Mouse (Mus musculus) v-Abl transformed pro-B cells (cell line): Measurements from ENCODE around the gene Gm7982.
"Not testable (repeated sequence)": the region's sequence is repeated elsewhere in the genome, so short reads cannot be mapped to it uniquely, and the experiment has no call there.

Experiments used
- in situ Hi-C, 2 experiments: fragments of 400-800 bp; cut with MboI; formaldehyde crosslinking; loops; one replicate each; pipeline ENCODE4 v1.15.1; 2025; ENCODE audit not compliant: unreplicated experiment in 2 of 2

The Gm7982 gene

GRCm38 (mm10) chr5:95741714-95742113 is at the start of gene Gm7982:
TSS of gene Gm7982 (plus strand) at chr5:95742014.
- in situ Hi-C loops = not testable (repeated sequence)

DNA sequence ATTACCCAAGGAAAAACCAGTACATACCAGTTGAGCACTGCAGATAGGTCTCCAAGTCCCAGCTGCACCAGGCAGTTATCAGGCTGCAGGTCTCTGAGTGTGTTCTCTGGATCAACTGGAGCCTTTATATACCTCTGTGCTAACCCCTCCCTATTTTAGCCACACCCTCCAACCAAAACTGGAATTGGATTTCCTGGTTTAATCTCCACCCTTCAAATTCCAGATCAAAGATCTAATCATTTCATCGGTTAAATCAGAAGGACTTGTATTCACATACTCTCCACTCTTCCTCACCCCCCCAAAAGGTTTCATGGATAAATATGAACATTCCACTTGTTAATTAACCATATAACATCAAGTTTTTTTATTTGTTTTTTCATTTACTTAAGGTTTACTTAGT is 5.7 kb upstream of the Gm7982 start, which contains the start of gene Gm7978:
Gene Gm7978 (minus strand): TSS at position 101 of the 400 bp plus-strand sequence.
- in situ Hi-C loops = not testable (repeated sequence)

DNA sequence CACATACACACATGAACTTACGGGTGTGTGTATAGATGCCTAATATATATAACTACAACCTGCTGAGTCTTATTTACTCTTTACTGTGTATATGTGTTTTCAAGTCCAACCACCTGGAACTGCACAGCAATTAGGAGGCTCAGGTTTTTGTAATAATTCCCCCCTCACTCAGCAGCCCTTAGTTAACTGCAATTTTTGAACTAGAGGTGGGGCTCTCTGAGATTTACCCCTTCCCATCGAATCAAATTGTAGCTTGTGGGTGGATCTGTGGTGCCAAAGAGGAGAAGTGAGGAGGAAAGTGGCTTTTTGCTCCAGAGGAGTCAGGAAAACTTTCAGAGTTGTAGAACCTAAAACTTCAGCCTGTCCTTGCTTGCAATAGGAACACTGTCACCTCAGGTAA is 33.9 kb downstream of the Gm7982 start, which contains the start of gene E330014E10Rik:
Gene E330014E10Rik (plus strand): TSS at position 301 of the 400 bp plus-strand sequence.
- in situ Hi-C loops = not testable (repeated sequence)
